8 mouse cellular contexts compared by ENCODE assay signal in genomic region chr7:34570114-34571065, GRCm38 (mm10).
A peak's percentile ranks its signal among the peaks of the same experiment; 100 is the strongest.
DNase-seq lines count a peak whose midpoint lies in the region; ATAC-seq lines count a peak whose summit lies in the region.

No protein-coding gene starts in this region.

- H3K9me3 ChIP-seq in hindbrain, embryonic 10.5 days: peaks cover 7% of the 10 kb centered on the region; the same call in 1 of the 2 replicates
- no peaks in the 10 kb centered on the region for H3K9me3 ChIP-seq in lung, embryonic 15.5 days

- H3K27ac ChIP-seq in hindbrain, embryonic 10.5 days: peak overlapping the region; percentile 88
- peak overlapping the region; percentile 69 for H3K27ac ChIP-seq in lung, embryonic 15.5 days

- H3K4me3 ChIP-seq in hindbrain, embryonic 10.5 days: peak overlapping the region; percentile 44
- H3K4me3 ChIP-seq in lung, embryonic 15.5 days: peak overlapping the region; percentile 29

- H3K9ac ChIP-seq in lung, embryonic 15.5 days: peak overlapping the region; percentile 18; the same call in 1 of the 2 replicates

- ATAC-seq in frontal cortex, adult (ENCODE audit: low TSS enrichment): peak; percentile 76
- ATAC-seq in lung, embryonic 15.5 days (ENCODE audit: borderline replicate concordance, extremely low read depth, low FRiP score, low TSS enrichment): peak; percentile 83

- no peaks in the 10 kb centered on the region for H3K36me3 ChIP-seq in hindbrain, embryonic 10.5 days
- no peaks in the 10 kb centered on the region for H3K36me3 ChIP-seq in lung, embryonic 15.5 days

- H3K27me3 ChIP-seq in hindbrain, embryonic 10.5 days (ENCODE audit: insufficient read depth, poor library complexity, severe bottlenecking): no peaks in the 10 kb centered on the region
- no peaks in the 10 kb centered on the region for H3K27me3 ChIP-seq in lung, embryonic 15.5 days

- no peak for DNase-seq in frontal cortex, postnatal 10 days (ENCODE audit: low spot score in 2 of 2)
- peak; percentile 92 for DNase-seq in forelimb bud, embryonic 11.5 days (ENCODE audit: low read depth, low spot score)
- DNase-seq in hindbrain, embryonic 10.5 days (ENCODE audit: low spot score): peak; percentile 90
- peak; percentile 5 to 38 for DNase-seq in layer of hippocampus, adult 8-10 months (ENCODE audit: low spot score in 2 of 2)
- peak; percentile 94 for DNase-seq in retina, postnatal 1 day
- no peak for DNase-seq in spleen, postnatal 10 days (ENCODE audit: low spot score in 2 of 2)

- peak overlapping the region; percentile 70 for H3K4me2 ChIP-seq in lung, embryonic 15.5 days

- WGBS in hindbrain, embryonic 10.5 days: 2% methylated on average over 43 of the region's 43 CpGs
- WGBS in lung, embryonic 15.5 days: 2% methylated on average over 43 of the region's 43 CpGs

- peaks cover 26% of the 10 kb centered on the region for H3K4me1 ChIP-seq in hindbrain, embryonic 10.5 days (replicated peaks)
- peaks cover 22% of the 10 kb centered on the region for H3K4me1 ChIP-seq in lung, embryonic 15.5 days

Comparison
In these comparisons a context has a peak if more than half of its experiments do, and no peak if none do; other contexts are left out.
1. DNase-seq: peak in forelimb bud, embryonic 11.5 days (single experiment), hindbrain, embryonic 10.5 days (single experiment), layer of hippocampus, adult 8-10 months (2 of 2) and retina, postnatal 1 day (single experiment); none in frontal cortex, postnatal 10 days (0 of 2) and spleen, postnatal 10 days (0 of 2).